Mouse (Mus musculus): ENCODE results near the gene Il1r1. TPM values are rescaled to one million over a fixed set of nuclear protein-coding genes. Genes with fewer than 3 reads are reported as not detected.
A peak's percentile ranks its signal among the peaks of the same experiment; 100 is the strongest.
"Not testable (repeated sequence)": the region's sequence is repeated elsewhere in the genome, so short reads cannot be mapped to it uniquely, and the experiment has no call there.

Il1r1 gene
- polyA plus RNA-seq, 1 experiment from 2014 or later, result 1.3 TPM

- Histone ChIP-seq H3K27ac (replicated peaks) (no peak overlapping the region), H3K36me3 (no peaks in the 10 kb centered on the region), H3K4me2 (no peak overlapping the region), H3K4me1 (replicated peaks) (no peaks in the 10 kb centered on the region), H3K9me3 (no peaks in the 10 kb centered on the region), H3K9ac (no peak overlapping the region), H3K4me3 (no peak overlapping the region), H3K27me3 (no peaks in the 10 kb centered on the region)
- no peak for ATAC-seq (ENCODE audit: low read depth)
- WGBS, result 63% methylated on average over 7 of the region's 7 CpGs
Measured at GRCm38 (mm10) chr1:40303179-40303866, 78.4 kb downstream of the Il1r1 start.

GRCm38 (mm10) chr1:40304321-40304720 lies 79.4 kb downstream of the Il1r1 start:
- H3K36me3 ChIP-seq; H3K27me3 ChIP-seq; H3K4me3 ChIP-seq; ATAC-seq (ENCODE audit: low read depth); H3K27ac ChIP-seq (replicated peaks); H3K9ac ChIP-seq; H3K4me1 ChIP-seq (replicated peaks); H3K4me2 ChIP-seq; H3K9me3 ChIP-seq: not testable (repeated sequence)
- WGBS, result 64% methylated on average over 4 of the region's 4 CpGs

- 83% methylated on average over 2 of the region's 2 CpGs for WGBS
- H3K27ac ChIP-seq (replicated peaks), result no peak overlapping the region
- no peaks in the 10 kb centered on the region for H3K36me3 ChIP-seq
- H3K4me2 ChIP-seq, result no peak overlapping the region
- no peak overlapping the region for H3K9ac ChIP-seq
- H3K4me1 ChIP-seq (replicated peaks), result no peaks in the 10 kb centered on the region
- H3K9me3 ChIP-seq, result no peaks in the 10 kb centered on the region
- ATAC-seq (ENCODE audit: low read depth), result no peak
- no peak overlapping the region for H3K4me3 ChIP-seq
- no peaks in the 10 kb centered on the region for H3K27me3 ChIP-seq
Measured at GRCm38 (mm10) chr1:40306111-40306510, 81.2 kb downstream of the Il1r1 start.

- no peak for ATAC-seq (ENCODE audit: low read depth)
- Histone ChIP-seq H3K9me3 (no peaks in the 10 kb centered on the region), H3K27me3 (no peaks in the 10 kb centered on the region), H3K9ac (no peak overlapping the region), H3K4me3 (no peak overlapping the region), H3K4me1 (replicated peaks) (no peaks in the 10 kb centered on the region), H3K36me3 (no peaks in the 10 kb centered on the region), H3K27ac (replicated peaks) (no peak overlapping the region), H3K4me2 (no peak overlapping the region)
- WGBS, result 88% methylated on average over 3 of the region's 3 CpGs
Measured at GRCm38 (mm10) chr1:40311123-40311522, 86.2 kb downstream of the Il1r1 start.

- H3K36me3 ChIP-seq, result no peaks in the 10 kb centered on the region
- no peak overlapping the region for H3K4me2 ChIP-seq
- no peak overlapping the region for H3K9ac ChIP-seq
- no peak overlapping the region for H3K4me3 ChIP-seq
- H3K4me1 ChIP-seq (replicated peaks), result no peaks in the 10 kb centered on the region
- 81% methylated on average over 2 of the region's 2 CpGs for WGBS
- no peak for ATAC-seq (ENCODE audit: low read depth)
- no peak overlapping the region for H3K27ac ChIP-seq (replicated peaks)
- H3K9me3 ChIP-seq, result no peaks in the 10 kb centered on the region
- no peaks in the 10 kb centered on the region for H3K27me3 ChIP-seq
Measured at GRCm38 (mm10) chr1:40311625-40312024, 86.7 kb downstream of the Il1r1 start.

GRCm38 (mm10) chr1:40314016-40314415 lies 89.1 kb downstream of the Il1r1 start:
- H3K36me3 ChIP-seq, result no peaks in the 10 kb centered on the region
- 83% methylated on average over 12 of the region's 12 CpGs for WGBS
- no peak overlapping the region for H3K4me3 ChIP-seq
- H3K4me1 ChIP-seq (replicated peaks), result no peaks in the 10 kb centered on the region
- H3K27ac ChIP-seq (replicated peaks), result no peak overlapping the region
- H3K27me3 ChIP-seq, result no peaks in the 10 kb centered on the region
- H3K4me2 ChIP-seq, result no peak overlapping the region
- H3K9ac ChIP-seq, result no peak overlapping the region
- no peak for ATAC-seq (ENCODE audit: low read depth)
- H3K9me3 ChIP-seq, result no peaks in the 10 kb centered on the region

DNA sequence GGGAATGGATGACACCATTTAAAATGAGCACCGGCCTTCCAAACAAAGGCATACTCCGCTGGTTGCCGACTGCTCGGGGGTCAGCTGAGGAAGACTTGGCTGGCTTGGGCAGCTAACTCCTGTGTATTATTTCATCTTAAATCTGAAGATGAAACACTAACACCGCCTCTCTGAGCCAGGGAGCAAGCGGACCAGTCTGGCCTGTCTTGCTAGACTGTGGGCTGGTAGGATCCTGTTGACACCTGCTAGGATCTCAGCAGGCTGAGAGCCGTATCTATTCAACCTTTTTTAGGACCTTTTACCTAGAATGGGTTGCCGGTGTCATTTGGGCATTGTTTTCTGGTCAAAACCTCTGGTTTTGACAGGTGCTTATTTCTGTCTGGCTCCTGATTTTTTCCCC lies 92.8 kb downstream of the Il1r1 start:
- Histone ChIP-seq H3K4me3 (no peak overlapping the region), H3K27ac (replicated peaks) (no peak overlapping the region), H3K36me3 (no peaks in the 10 kb centered on the region), H3K9me3 (no peaks in the 10 kb centered on the region), H3K27me3 (no peaks in the 10 kb centered on the region), H3K4me2 (no peak overlapping the region), H3K4me1 (replicated peaks) (no peaks in the 10 kb centered on the region), H3K9ac (no peak overlapping the region)
- no peak for ATAC-seq (ENCODE audit: low read depth)
- 94% methylated on average over 8 of the region's 8 CpGs for WGBS

GRCm38 (mm10) chr1:40321824-40322223 lies 96.9 kb downstream of the Il1r1 start:
- 84% methylated on average over 6 of the region's 6 CpGs for WGBS
- Histone ChIP-seq H3K27ac (replicated peaks) (no peak overlapping the region), H3K27me3 (peaks cover 37% of the 10 kb centered on the region), H3K9ac (no peak overlapping the region), H3K9me3 (no peaks in the 10 kb centered on the region), H3K36me3 (no peaks in the 10 kb centered on the region), H3K4me2 (no peak overlapping the region), H3K4me3 (no peak overlapping the region), H3K4me1 (replicated peaks) (peaks cover 13% of the 10 kb centered on the region)
- ATAC-seq (ENCODE audit: low read depth), result no peak

GRCm38 (mm10) chr1:40322543-40322942 lies 97.7 kb downstream of the Il1r1 start:
- H3K27me3 ChIP-seq, result peaks cover 44% of the 10 kb centered on the region

GRCm38 (mm10) chr1:40324457-40324856 lies 99.6 kb downstream of the Il1r1 start, which contains the start of gene Il1rl2:
Gene Il1rl2 (plus strand): TSS chr1:40324610.
- Histone ChIP-seq H3K4me3 (peak within 1 kb of the TSS; percentile 37), H3K9me3 (no peaks in the 10 kb centered on the region), H3K4me1 (replicated peaks) (peaks cover 13% of the 10 kb centered on the region), H3K36me3 (no peaks in the 10 kb centered on the region), H3K9ac (peak within 1 kb of the TSS; percentile 52), H3K4me2 (peak within 1 kb of the TSS; percentile 63), H3K27me3 (peaks cover 49% of the 10 kb centered on the region), H3K27ac (replicated peaks) (no peak within 1 kb of the TSS)
- ATAC-seq (ENCODE audit: low read depth), result no peak
- WGBS, result 49% methylated on average over 6 of the region's 6 CpGs

More at GRCm38 (mm10) chr1:40322543-40322942, 97.7 kb downstream of the Il1r1 start:
- no peak overlapping the region for H3K9ac ChIP-seq
- no peak overlapping the region for H3K4me2 ChIP-seq
- peaks cover 13% of the 10 kb centered on the region for H3K4me1 ChIP-seq (replicated peaks)
- H3K36me3 ChIP-seq, result no peaks in the 10 kb centered on the region
- no peak overlapping the region for H3K4me3 ChIP-seq
- 88% methylated on average over 3 of the region's 3 CpGs for WGBS
- no peak for ATAC-seq (ENCODE audit: low read depth)
- no peak overlapping the region for H3K27ac ChIP-seq (replicated peaks)
- H3K9me3 ChIP-seq, result no peaks in the 10 kb centered on the region

GRCm38 (mm10) chr1:40324955-40325702 lies 100.2 kb downstream of the Il1r1 start:
- H3K4me2 ChIP-seq, result peak overlapping the region; percentile 63
- H3K4me1 ChIP-seq (replicated peaks), result peaks cover 13% of the 10 kb centered on the region
- peaks cover 49% of the 10 kb centered on the region for H3K27me3 ChIP-seq
- H3K9ac ChIP-seq, result peak overlapping the region; percentile 49
- no peak for ATAC-seq (ENCODE audit: low read depth)
- H3K36me3 ChIP-seq, result no peaks in the 10 kb centered on the region
- WGBS, result 11% methylated on average over 22 of the region's 22 CpGs
- no peak overlapping the region for H3K27ac ChIP-seq (replicated peaks)
- H3K4me3 ChIP-seq, result peak overlapping the region; percentile 37
- H3K9me3 ChIP-seq, result no peaks in the 10 kb centered on the region

DNA sequence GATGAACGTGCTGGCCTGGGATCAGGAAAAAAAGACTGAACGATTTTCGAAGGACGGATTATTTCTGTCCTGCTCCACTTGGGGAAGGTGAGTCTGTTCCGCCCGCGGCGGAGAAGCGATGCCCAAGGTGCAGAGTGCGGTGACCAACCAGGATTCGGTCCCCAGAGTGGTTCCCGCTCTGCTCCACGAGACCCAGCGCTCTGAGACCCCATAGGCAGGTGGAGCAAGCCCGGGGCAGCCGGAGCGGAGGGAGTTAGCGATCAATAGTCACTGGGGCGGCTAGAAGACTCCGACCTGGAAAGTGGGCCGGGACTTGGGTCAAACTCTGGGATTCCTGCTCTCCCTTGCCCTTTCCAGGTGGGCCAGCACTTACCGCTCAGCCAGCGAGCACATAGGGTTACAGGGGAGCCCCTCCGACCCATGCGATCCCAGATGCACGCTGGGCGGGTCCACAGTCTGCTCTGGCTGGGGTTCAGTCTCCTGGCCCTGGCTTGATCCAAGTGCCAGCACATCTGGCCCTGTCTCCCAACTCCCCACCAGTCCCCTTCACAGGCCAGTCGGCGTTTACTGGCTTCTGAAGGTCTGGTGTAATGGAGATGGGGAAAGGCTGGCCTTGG lies 100.9 kb downstream of the Il1r1 start:
- Histone ChIP-seq H3K4me1 (replicated peaks) (peaks cover 13% of the 10 kb centered on the region), H3K9me3 (no peaks in the 10 kb centered on the region), H3K27me3 (peaks cover 49% of the 10 kb centered on the region), H3K4me2 (peak overlapping the region; percentile 63), H3K4me3 (peak overlapping the region; percentile 37), H3K27ac (replicated peaks) (no peak overlapping the region), H3K9ac (peak overlapping the region; percentile 49), H3K36me3 (no peaks in the 10 kb centered on the region)
- ATAC-seq (ENCODE audit: low read depth), result no peak
- 2% methylated on average over 29 of the region's 29 CpGs for WGBS
